Mouse (Mus musculus) bone marrow, adult 2 months (tissue): Measurements from ENCODE around the gene Usp18. TPM values are rescaled to one million over a fixed set of nuclear protein-coding genes. Genes with fewer than 3 reads are reported as not detected.

ENCODE experiments used
- H3K27ac ChIP-seq: fragments of 200-500 bp; 2 replicates; pipeline ENCODE4 v1.5.1; 2012; ENCODE audit warnings: low read depth, mild to moderate bottlenecking, control low read depth, inconsistent platforms, low read length; ENCODE audit not compliant: control insufficient read depth, poor library complexity, insufficient read depth
- H3K4me1 ChIP-seq: fragments of 200-500 bp; 2 replicates; pipeline ENCODE4 v1.6.1; 2011; ENCODE audit warnings: low read length; ENCODE audit not compliant: control insufficient read depth, insufficient read depth
- H3K4me3 ChIP-seq: fragments of 200-500 bp; replicated peaks from 2 replicates; pipeline ENCODE3; 2011; ENCODE audit warnings: mild to moderate bottlenecking, low read depth, low read length, control low read depth; ENCODE audit not compliant: control insufficient read depth
- CTCF ChIP-seq: fragments of 200-500 bp; IDR thresholded peaks from 2 replicates; pipeline ENCODE4 v1.5.1; 2011; ENCODE audit warnings: low read length, control low read depth; ENCODE audit not compliant: control insufficient read depth, insufficient read depth
- POLR2A ChIP-seq: fragments of 200-500 bp; IDR thresholded peaks from 2 replicates; pipeline ENCODE4 v1.6.1; 2011; ENCODE audit warnings: low read depth, mild to moderate bottlenecking, control low read depth, low read length, borderline replicate concordance; ENCODE audit not compliant: control insufficient read depth
- WGBS: fragments of 180-500 bp; shearing (Covaris S2); methylation state at CpG from one replicate; pipeline ENCODE4 v1.1.7; 2018; 5-methylcytosine and 5-hydroxymethylcytosine counted together
- polyA plus RNA-seq: library from polyadenylated mRNA; stranded (reverse); fragments of >200 nt; gene quantifications from 2 replicates; pipeline ENCODE4 v1.2.4, GENCODE M21; 2011; ENCODE audit warnings: low replicate concordance; ENCODE audit not compliant: missing spikeins, insufficient read depth, insufficient read length

Usp18 gene
- polyA plus RNA-seq, 1 experiment, result 16.5 TPM

- 51% methylated on average over 8 of the region's 8 CpGs for WGBS
- no peak for TF ChIP-seq CTCF
- TF ChIP-seq POLR2A, result no peak
- H3K4me3 ChIP-seq, result no peak overlapping the region
- H3K27ac ChIP-seq, result no peak overlapping the region
- H3K4me1 ChIP-seq, result no peaks in the 10 kb centered on the region; the same call in 1 of the 2 replicates
Measured at GRCm38 (mm10) chr6:121261233-121261632, 15.5 kb downstream of the Usp18 start.

DNA sequence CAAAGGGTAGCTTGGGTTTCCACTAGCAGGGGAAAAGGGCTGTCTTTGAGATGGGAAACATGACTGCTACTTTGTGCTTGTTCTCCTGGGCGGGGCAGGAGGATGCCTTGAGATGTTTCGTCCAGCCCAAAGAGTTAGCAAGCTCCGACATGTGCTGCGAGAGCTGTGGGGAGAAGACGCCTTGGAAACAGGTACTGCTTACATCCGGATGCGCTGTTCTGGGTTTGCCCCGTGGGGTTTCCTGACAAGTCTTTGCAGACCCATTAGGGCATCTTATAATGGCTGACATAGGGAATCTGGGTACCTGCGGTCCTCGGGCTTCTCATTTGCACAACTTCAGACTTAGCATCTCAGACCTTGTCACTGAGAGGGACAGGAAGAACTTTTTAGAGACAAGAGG is 16.3 kb downstream of the Usp18 start:
- H3K4me1 ChIP-seq, result no peaks in the 10 kb centered on the region; the same call in 1 of the 2 replicates
- WGBS, result 87% methylated on average over 10 of the region's 10 CpGs
- TF ChIP-seq CTCF (no peak), POLR2A (no peak)
- H3K27ac ChIP-seq, result no peak overlapping the region
- H3K4me3 ChIP-seq, result no peak overlapping the region

- Histone ChIP-seq H3K27ac (no peak overlapping the region), H3K4me1 (no peaks in the 10 kb centered on the region; the same call in 1 of the 2 replicates), H3K4me3 (no peak overlapping the region)
- WGBS, result 86% methylated on average over 11 of the region's 11 CpGs
- TF ChIP-seq CTCF (no peak), POLR2A (no peak)
Measured at GRCm38 (mm10) chr6:121262496-121262895, 16.8 kb downstream of the Usp18 start.

- 67% methylated on average over 6 of the region's 6 CpGs for WGBS
- Histone ChIP-seq H3K27ac (no peak overlapping the region), H3K4me1 (no peaks in the 10 kb centered on the region; the same call in 1 of the 2 replicates), H3K4me3 (no peak overlapping the region)
- no peak for TF ChIP-seq POLR2A
- TF ChIP-seq CTCF, result no peak
Measured at GRCm38 (mm10) chr6:121270156-121270555, 24.4 kb downstream of the Usp18 start.

GRCm38 (mm10) chr6:121271707-121272074 is 26.0 kb downstream of the Usp18 start:
- 27% methylated on average over 4 of the region's 4 CpGs for WGBS
- no peaks in the 10 kb centered on the region; the same call in 1 of the 2 replicates for H3K4me1 ChIP-seq
- TF ChIP-seq POLR2A, result no peak
- H3K4me3 ChIP-seq, result peak overlapping the region; percentile 93
- peak overlapping the region; percentile 2; the same call in 1 of the 2 replicates for H3K27ac ChIP-seq

GRCm38 (mm10) chr6:121272075-121272800 is 26.5 kb downstream of the Usp18 start:
- WGBS, result 1% methylated on average over 17 of the region's 17 CpGs
- Histone ChIP-seq H3K4me3 (peak overlapping the region; percentile 93), H3K27ac (peak overlapping the region; percentile 2; the same call in 1 of the 2 replicates), H3K4me1 (no peaks in the 10 kb centered on the region; the same call in 1 of the 2 replicates)
- TF ChIP-seq POLR2A, result no peak
- peak; percentile 67 for TF ChIP-seq CTCF

DNA sequence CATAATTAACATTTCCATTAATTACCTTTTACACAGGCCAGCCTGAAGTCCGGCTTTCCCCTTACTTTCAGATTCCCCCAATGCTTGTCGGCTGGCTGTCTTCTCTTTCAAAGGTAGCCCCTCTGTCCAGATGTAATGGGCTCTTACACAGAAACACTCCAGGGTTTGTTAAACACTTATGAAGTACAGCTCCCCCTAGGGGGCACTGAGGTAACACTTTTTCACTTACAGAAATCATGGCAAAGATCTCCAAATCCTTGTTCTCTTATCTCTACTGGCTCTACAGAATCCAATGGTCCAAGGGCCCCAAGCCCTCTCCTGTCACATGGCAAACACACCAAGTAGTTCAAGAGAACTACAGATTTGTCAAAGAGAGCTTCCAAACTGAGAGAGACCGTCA is 28.6 kb downstream of the Usp18 start:
- no peak overlapping the region for H3K4me3 ChIP-seq
- no peak overlapping the region for H3K27ac ChIP-seq
- H3K4me1 ChIP-seq, result no peaks in the 10 kb centered on the region; the same call in 1 of the 2 replicates
- TF ChIP-seq POLR2A (no peak), CTCF (no peak)
- WGBS, result 70% methylated on average over 3 of the region's 3 CpGs

GRCm38 (mm10) chr6:121284132-121284531 is 38.4 kb downstream of the Usp18 start:
- 87% methylated on average over 5 of the region's 5 CpGs for WGBS
- no peak for TF ChIP-seq CTCF
- no peak for TF ChIP-seq POLR2A
- Histone ChIP-seq H3K27ac (no peak overlapping the region), H3K4me3 (no peak overlapping the region), H3K4me1 (no peaks in the 10 kb centered on the region)
